Mouse (Mus musculus) ovary, postnatal 36 days (tissue): ENCODE results near the gene Bcap31.

Experiments used
- DNase-seq: peaks from one replicate; pipeline ENCODE4 v3.0.0; 2022; ENCODE audit warnings: low spot score, mixed read lengths

Bcap31 gene

DNA sequence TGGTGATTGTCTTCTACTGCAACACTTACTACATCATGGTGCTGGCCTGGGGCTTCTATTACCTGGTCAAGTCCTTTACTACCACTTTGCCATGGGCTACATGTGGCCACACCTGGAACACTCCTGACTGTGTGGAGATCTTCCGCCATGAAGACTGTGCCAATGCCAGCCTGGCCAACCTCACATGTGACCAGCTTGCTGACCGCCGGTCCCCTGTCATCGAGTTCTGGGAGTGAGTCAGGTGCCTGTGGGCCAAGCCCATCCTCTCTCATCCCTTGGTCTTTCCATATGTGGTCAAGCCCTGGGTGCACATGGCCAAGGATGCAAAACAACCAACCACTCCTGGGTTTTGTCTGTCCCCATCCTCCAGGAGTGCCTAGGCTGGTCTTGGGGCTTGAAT lies 39.3 kb downstream of the Bcap31 start:
- no peak for DNase-seq

DNA sequence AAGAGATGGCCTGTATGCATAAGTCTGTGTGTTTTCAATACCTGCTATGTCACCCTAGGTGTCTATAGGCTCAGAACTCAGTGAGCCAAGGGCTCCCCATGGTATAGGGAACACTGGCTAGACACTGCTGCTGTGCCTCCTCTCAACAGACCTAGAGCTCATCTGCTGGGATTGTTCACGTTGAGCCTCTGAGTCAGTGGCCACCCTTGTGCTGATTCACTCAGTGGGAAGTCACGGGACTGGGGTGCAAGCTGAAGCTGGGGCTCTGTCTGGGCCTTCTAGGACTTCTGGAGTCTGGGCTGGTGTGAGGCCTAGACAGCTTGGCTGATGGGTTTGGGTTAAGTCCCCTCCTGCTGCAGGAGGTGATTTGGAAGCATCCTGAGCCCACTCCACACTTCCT lies 40.7 kb downstream of the Bcap31 start:
- DNase-seq, result no peak

- DNase-seq, result no peak
Observed at GRCm38 (mm10) chrX:73673968-73674661, 41.9 kb downstream of the Bcap31 start.

DNA sequence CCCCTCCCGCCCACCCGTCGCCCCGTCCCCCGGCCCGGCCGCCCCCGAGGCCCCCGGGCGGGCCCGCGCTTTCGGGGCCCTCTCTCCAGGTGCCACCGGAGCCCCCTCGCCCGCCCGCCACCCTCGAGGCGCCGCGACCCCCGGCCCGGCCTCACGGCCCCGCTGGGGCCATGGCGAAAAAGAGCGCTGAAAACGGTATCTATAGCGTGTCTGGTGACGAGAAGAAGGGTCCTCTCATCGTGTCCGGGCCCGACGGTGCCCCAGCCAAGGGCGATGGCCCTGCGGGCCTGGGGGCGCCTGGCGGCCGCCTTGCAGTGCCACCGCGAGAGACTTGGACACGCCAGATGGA lies 42.4 kb downstream of the Bcap31 start:
- DNase-seq, result no peak

GRCm38 (mm10) chrX:73672879-73673618 lies 42.9 kb downstream of the Bcap31 start, which contains the start of gene Slc6a8:
TSS of gene Slc6a8 (plus strand) at chrX:73673150.
- DNase-seq, result peak; percentile 64

- DNase-seq, result peak; percentile 31
Observed at GRCm38 (mm10) chrX:73672031-73672431, 43.9 kb downstream of the Bcap31 start.

DNA sequence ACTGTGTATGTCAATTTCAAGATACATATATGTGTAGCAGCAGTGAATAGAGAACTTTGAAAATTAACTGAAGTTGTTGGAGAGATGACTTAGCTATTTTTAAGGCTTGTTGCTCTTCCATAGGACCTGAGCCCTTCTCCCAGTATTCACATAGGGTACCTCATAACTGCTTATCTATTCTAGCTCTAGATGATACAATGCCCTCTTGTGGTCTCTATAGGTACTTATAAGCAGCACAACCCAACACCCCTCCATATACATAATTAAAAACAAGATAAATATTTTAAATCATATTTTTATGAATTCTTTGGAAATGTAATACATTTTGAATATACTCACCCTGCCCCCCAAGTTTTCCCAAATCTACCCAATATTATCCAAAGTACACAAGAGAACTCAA lies 52.8 kb downstream of the Bcap31 start:
- no peak for DNase-seq

DNA sequence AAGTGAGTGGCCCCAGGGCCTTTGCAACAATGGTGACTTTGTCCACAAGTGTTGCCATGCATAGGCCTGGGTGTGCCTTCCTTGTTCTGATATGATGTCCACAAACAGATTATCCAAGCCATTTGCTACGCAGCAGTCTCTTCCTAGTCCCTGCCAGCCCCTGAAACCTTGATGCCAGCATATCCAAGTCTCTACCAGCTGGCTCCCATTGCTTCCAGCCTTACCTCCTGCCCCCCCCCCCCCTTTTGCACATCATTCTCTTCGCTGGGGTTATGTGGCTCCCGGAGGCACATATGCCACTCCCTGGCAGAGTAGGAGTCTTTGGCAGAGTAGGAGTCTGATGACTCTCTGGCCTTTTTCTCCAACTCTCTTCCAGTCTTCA lies 55.7 kb downstream of the Bcap31 start:
- DNase-seq, result no peak

DNA sequence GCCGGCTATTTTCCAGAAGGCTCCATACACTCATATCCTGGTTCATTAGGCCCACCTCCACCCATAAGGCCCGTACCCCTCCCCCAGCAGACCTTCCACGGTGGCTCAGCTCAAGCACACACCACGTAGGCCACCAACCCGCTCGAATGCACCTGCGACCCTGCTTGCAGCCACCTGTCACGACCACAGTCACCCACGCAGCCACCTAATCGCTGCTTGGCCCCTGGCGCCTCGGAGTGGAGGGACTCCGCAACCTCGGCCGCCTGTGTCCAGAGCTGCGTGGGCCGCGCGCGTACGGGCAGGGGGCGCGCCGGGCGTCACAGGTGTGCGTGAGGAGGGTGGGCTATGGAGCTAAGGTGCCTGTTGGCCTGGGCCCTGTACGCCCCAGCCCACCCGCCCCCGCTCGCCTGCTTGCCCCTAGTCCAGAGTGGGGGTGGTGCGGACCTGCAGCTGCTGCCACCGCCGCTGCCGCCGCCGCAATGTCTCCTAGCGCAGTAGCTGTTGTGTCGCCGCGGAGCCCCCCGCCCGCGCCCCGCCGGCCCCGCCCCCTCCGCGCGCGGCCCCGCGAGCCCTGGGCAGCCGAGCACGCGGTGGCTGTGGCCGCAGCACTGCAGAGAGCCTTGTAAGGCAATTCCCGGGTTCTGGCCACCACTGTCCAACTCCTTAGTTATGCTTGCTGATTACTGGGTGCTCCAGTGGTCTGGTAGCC lies 56.2 kb downstream of the Bcap31 start, which contains the start of gene Pnck:
TSS of gene Pnck (minus strand) at position 543 of the 709 bp plus-strand sequence.
- DNase-seq, result no peak

- no peak for DNase-seq
Observed at GRCm38 (mm10) chrX:73658936-73659574, 56.9 kb downstream of the Bcap31 start.

- no peak for DNase-seq
Observed at GRCm38 (mm10) chrX:73658391-73658790, 57.6 kb downstream of the Bcap31 start.

- DNase-seq, result peak; percentile 33
Observed at GRCm38 (mm10) chrX:73655529-73655928, 60.4 kb downstream of the Bcap31 start.

- peak; percentile 31 for DNase-seq
Observed at GRCm38 (mm10) chrX:73654177-73654576, 61.8 kb downstream of the Bcap31 start.

GRCm38 (mm10) chrX:73653392-73653791 lies 62.6 kb downstream of the Bcap31 start:
- DNase-seq, result no peak

GRCm38 (mm10) chrX:73650869-73651268 lies 65.1 kb downstream of the Bcap31 start:
- no peak for DNase-seq

DNA sequence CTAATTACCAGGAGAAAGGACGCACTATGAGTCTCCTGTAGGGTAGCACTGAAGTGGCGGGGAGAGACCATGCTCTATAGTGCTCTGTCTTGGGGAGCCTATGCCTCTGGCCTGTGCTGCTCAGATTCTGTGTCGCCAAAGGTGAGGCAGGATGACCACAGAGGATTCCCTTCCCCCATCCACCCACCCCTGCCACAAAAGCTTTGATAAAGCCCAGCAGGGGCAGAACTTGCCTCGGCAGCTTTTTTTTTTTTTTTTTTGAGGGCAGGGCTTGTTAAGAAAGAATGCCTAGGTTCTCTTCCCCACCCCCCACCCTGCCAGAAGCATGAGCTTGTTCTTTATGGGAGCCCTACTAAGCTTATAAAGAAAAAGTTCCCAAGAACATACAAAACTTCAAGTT lies 70.9 kb downstream of the Bcap31 start:
- DNase-seq, result no peak

DNA sequence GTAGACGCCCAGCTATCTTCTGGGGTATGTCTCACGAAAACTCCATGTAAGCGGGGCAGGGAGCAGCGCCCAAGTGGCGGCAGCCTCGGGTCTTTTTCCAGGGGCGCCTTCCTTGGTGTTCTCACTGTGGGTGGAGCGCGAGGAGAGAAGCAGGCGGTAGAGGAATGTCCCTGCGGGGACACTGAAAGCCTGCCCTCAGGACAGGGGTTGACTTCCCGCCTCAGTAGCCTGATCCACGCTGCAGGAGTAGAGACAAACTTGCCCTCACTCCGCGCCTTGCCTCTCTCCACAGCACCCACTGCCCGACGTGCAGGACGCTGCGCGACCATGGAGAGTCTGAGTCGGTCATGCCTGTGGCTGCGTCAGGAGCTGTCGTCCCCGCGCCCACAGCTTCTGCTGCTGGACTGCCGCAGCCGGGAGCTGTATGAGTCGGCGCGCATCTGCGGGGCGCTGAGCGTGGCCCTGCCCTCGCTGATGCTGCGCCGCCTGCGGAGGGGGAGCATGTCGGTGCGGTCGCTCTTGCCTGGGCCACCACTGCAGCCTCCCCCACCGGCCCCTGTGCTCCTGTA lies 76.0 kb downstream of the Bcap31 start:
- DNase-seq, result no peak

GRCm38 (mm10) chrX:73639255-73639675 lies 76.7 kb downstream of the Bcap31 start, which contains the start of gene Dusp9:
TSS of gene Dusp9 (plus strand) at chrX:73639419.
- peak; percentile 40 for DNase-seq

DNA sequence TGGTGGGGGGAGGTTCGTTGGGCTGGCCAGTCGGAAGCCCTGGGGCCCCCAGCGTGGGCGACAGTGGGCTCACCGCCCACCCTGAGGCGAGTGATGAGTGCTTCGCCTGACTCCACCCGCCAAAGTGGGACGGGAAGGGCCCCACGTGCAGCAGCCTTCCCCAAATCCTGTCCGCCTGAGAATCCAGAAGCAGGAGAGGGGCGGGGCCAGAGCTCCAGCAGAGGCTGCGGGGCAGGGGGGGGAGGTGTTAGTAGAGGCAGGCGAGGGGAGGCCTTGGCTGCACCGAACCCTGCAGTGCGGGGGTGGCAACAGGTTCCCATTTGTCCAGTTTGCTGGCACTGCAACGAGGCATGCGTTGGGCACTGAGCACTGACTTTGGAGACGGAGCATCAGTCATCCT lies 78.6 kb downstream of the Bcap31 start:
- no peak for DNase-seq
